Mouse (Mus musculus) ES-Bruce4 (cell line): ENCODE measurements around the gene Mgat5.

Experiments
- CTCF ChIP-seq: IDR thresholded peaks from one replicate; pipeline ENCODE4 v1.8.1; 2011; ENCODE audit warnings: low read depth, low read length
- EP300 ChIP-seq: IDR thresholded peaks from 2 replicates; pipeline ENCODE4 v1.6.1; 2011; ENCODE audit warnings: low read depth, low read length; ENCODE audit not compliant: insufficient read depth
- POLR2A ChIP-seq: IDR thresholded peaks from one replicate; pipeline ENCODE4 v1.8.1; 2011; ENCODE audit warnings: low read length; ENCODE audit not compliant: insufficient read depth

DNA sequence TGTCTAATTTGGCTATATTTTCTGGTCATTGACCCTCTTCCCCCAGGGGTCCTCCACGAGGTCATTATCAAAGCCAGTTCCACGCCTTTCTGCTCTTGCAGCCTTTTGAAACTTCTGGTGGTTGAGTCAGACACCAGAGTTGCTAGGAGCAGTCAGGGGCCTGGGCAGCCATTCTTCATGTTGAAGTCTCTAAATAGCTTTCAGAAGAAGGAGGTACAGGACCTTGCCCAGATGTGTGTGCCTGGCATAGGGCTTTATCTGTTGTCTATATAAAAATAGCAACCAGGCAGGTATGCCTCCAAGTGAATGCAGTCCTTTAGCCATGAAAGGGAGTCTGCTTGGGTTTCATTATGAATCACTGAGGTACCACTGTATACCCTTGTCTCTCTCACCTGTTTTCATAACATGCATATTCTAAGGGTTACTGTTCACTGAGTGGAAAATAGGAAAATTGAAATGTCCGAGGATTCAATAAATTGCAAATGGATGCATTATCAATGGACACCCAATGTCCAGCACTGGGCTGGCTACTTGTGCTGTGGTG, 141.9 kb downstream of the Mgat5 start:
- TF ChIP-seq CTCF (no peak), POLR2A (no peak), EP300 (no peak)
